Mouse (Mus musculus): Measurements from ENCODE around the gene Msi2.

DNA sequence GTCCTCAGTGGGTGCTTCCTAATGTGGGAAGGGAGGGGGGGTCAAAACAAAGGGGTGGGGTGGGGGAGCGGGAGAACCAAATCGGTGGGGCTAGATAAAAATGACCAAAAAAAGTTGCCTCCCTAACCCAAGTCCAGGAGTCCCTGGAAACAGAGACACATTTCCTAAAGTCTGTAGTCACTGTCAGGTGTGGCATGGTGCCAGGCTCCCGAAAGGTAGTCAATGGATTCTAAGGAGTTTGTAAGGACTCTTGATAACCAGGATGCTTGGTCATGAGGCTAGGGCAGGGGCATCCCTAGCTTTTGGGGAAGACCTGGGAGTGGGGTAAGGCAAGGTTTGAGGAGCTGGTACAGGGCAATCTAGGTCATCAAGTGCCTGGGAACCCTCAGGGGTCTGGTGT, 354.1 kb downstream of the Msi2 start:
- TF ChIP-seq CTCF (conservative IDR thresholded peaks at IDR 0.05; ENCODE audit: low read length) (no peak), NANOG (IDR thresholded peaks at IDR 0.05; ENCODE audit: borderline replicate concordance, low read length) (no peak), POU5F1 (IDR thresholded peaks at IDR 0.05; ENCODE audit: borderline replicate concordance, low read length) (no peak)

All from E14TG2a.4 (cell line).